Mouse (Mus musculus): ENCODE data around the gene Tspo2. TPM values are rescaled to one million over a fixed set of nuclear protein-coding genes. Genes with fewer than 3 reads are reported as not detected.
"Not testable (repeated sequence)": the region's sequence is repeated elsewhere in the genome, so short reads cannot be mapped to it uniquely, and the experiment has no call there.

Gene Tspo2
- polyA plus RNA-seq, 1 experiment from 2014 or later = 2.9 TPM

GRCm38 (mm10) chr17:48479952-48480351, 28.6 kb upstream of the Tspo2 start:
- no peak overlapping the region for H3K4me2 ChIP-seq (ENCODE audit: low read depth, low read length)
- DNase-seq (ENCODE audit: low spot score) (no peak), ATAC-seq (ENCODE audit: low read depth) (no peak)
- no peaks in the 10 kb centered on the region for H3K9me3 ChIP-seq (ENCODE audit: control insufficient read depth, low read length)
- no peaks in the 10 kb centered on the region for H3K36me3 ChIP-seq (ENCODE audit: control insufficient read depth, insufficient read depth, low read length)
- H3K9ac ChIP-seq (ENCODE audit: low read depth, low read length) = no peak overlapping the region
- H3K4me3 ChIP-seq (ENCODE audit: low read depth, low read length) = no peak overlapping the region
- no peak overlapping the region for H3K27ac ChIP-seq (replicated peaks; ENCODE audit: low read depth, low read length)
- WGBS = 82% methylated on average over 10 of the region's 10 CpGs
- H3K4me1 ChIP-seq (ENCODE audit: control insufficient read depth, insufficient read depth, low read length) = no peaks in the 10 kb centered on the region
- no peaks in the 10 kb centered on the region for H3K27me3 ChIP-seq (replicated peaks; ENCODE audit: control insufficient read depth, insufficient read depth, low read length)

- Histone ChIP-seq H3K9me3 (ENCODE audit: control insufficient read depth, low read length) (no peaks in the 10 kb centered on the region), H3K36me3 (ENCODE audit: control insufficient read depth, insufficient read depth, low read length) (no peaks in the 10 kb centered on the region), H3K27me3 (replicated peaks; ENCODE audit: control insufficient read depth, insufficient read depth, low read length) (no peaks in the 10 kb centered on the region), H3K27ac (replicated peaks; ENCODE audit: low read depth, low read length) (no peak overlapping the region), H3K9ac (ENCODE audit: low read depth, low read length) (no peak overlapping the region), H3K4me3 (ENCODE audit: low read depth, low read length) (no peak overlapping the region), H3K4me1 (ENCODE audit: control insufficient read depth, insufficient read depth, low read length) (no peaks in the 10 kb centered on the region), H3K4me2 (ENCODE audit: low read depth, low read length) (no peak overlapping the region)
- 81% methylated on average over 8 of the region's 8 CpGs for WGBS
- DNase-seq (ENCODE audit: low spot score) (no peak), ATAC-seq (ENCODE audit: low read depth) (no peak)
Observed at GRCm38 (mm10) chr17:48475444-48475843, 24.1 kb upstream of the Tspo2 start.

- ATAC-seq (ENCODE audit: low read depth); H3K4me2 ChIP-seq (ENCODE audit: low read depth, low read length); DNase-seq (ENCODE audit: low spot score); H3K27ac ChIP-seq (replicated peaks; ENCODE audit: low read depth, low read length); H3K27me3 ChIP-seq (replicated peaks; ENCODE audit: control insufficient read depth, insufficient read depth, low read length); H3K9me3 ChIP-seq (ENCODE audit: control insufficient read depth, low read length); H3K36me3 ChIP-seq (ENCODE audit: control insufficient read depth, insufficient read depth, low read length); H3K4me1 ChIP-seq (ENCODE audit: control insufficient read depth, insufficient read depth, low read length); H3K9ac ChIP-seq (ENCODE audit: low read depth, low read length); H3K4me3 ChIP-seq (ENCODE audit: low read depth, low read length): not testable (repeated sequence)
- WGBS = 82% methylated on average over 6 of the region's 6 CpGs
Observed at GRCm38 (mm10) chr17:48474282-48474681, 23.0 kb upstream of the Tspo2 start.

GRCm38 (mm10) chr17:48467395-48468231, 16.3 kb upstream of the Tspo2 start:
- DNase-seq (ENCODE audit: low spot score) (peak; percentile 78), ATAC-seq (ENCODE audit: low read depth) (peak; percentile 77)
- Histone ChIP-seq H3K4me3 (ENCODE audit: low read depth, low read length) (no peak overlapping the region), H3K9me3 (ENCODE audit: control insufficient read depth, low read length) (no peaks in the 10 kb centered on the region), H3K4me1 (ENCODE audit: control insufficient read depth, insufficient read depth, low read length) (no peaks in the 10 kb centered on the region), H3K36me3 (ENCODE audit: control insufficient read depth, insufficient read depth, low read length) (no peaks in the 10 kb centered on the region), H3K9ac (ENCODE audit: low read depth, low read length) (no peak overlapping the region), H3K27ac (replicated peaks; ENCODE audit: low read depth, low read length) (no peak overlapping the region), H3K27me3 (replicated peaks; ENCODE audit: control insufficient read depth, insufficient read depth, low read length) (peaks cover 11% of the 10 kb centered on the region; the same call in 1 of the 2 replicates), H3K4me2 (ENCODE audit: low read depth, low read length) (peak overlapping the region; percentile 32)
- 6% methylated on average over 22 of the region's 22 CpGs for WGBS

- Histone ChIP-seq H3K27me3 (replicated peaks; ENCODE audit: control insufficient read depth, insufficient read depth, low read length) (peaks cover 11% of the 10 kb centered on the region; the same call in 1 of the 2 replicates), H3K36me3 (ENCODE audit: control insufficient read depth, insufficient read depth, low read length) (no peaks in the 10 kb centered on the region), H3K9me3 (ENCODE audit: control insufficient read depth, low read length) (no peaks in the 10 kb centered on the region), H3K4me2 (ENCODE audit: low read depth, low read length) (peak overlapping the region; percentile 32), H3K27ac (replicated peaks; ENCODE audit: low read depth, low read length) (no peak overlapping the region), H3K9ac (ENCODE audit: low read depth, low read length) (no peak overlapping the region), H3K4me1 (ENCODE audit: control insufficient read depth, insufficient read depth, low read length) (no peaks in the 10 kb centered on the region), H3K4me3 (ENCODE audit: low read depth, low read length) (no peak overlapping the region)
- DNase-seq (ENCODE audit: low spot score) (no peak), ATAC-seq (ENCODE audit: low read depth) (peak; percentile 33; the same call in 1 of the 2 replicates)
- WGBS = 34% methylated on average over 22 of the region's 22 CpGs
Observed at GRCm38 (mm10) chr17:48466769-48467394, 15.6 kb upstream of the Tspo2 start.

GRCm38 (mm10) chr17:48463391-48463790, 12.1 kb upstream of the Tspo2 start:
- no peak for ATAC-seq (ENCODE audit: low read depth)
- no peak overlapping the region for H3K9ac ChIP-seq (ENCODE audit: low read depth, low read length)
- H3K27me3 ChIP-seq (replicated peaks; ENCODE audit: control insufficient read depth, insufficient read depth, low read length) = peaks cover 11% of the 10 kb centered on the region; the same call in 1 of the 2 replicates
- WGBS = 95% methylated on average over 4 of the region's 4 CpGs
- H3K4me1 ChIP-seq (ENCODE audit: control insufficient read depth, insufficient read depth, low read length) = no peaks in the 10 kb centered on the region
- H3K4me3 ChIP-seq (ENCODE audit: low read depth, low read length) = no peak overlapping the region
- H3K9me3 ChIP-seq (ENCODE audit: control insufficient read depth, low read length) = no peaks in the 10 kb centered on the region
- no peak overlapping the region for H3K27ac ChIP-seq (replicated peaks; ENCODE audit: low read depth, low read length)
- H3K36me3 ChIP-seq (ENCODE audit: control insufficient read depth, insufficient read depth, low read length) = no peaks in the 10 kb centered on the region
- DNase-seq (ENCODE audit: low spot score) = no peak
- no peak overlapping the region for H3K4me2 ChIP-seq (ENCODE audit: low read depth, low read length)

- H3K36me3 ChIP-seq (ENCODE audit: control insufficient read depth, insufficient read depth, low read length) = no peaks in the 10 kb centered on the region
- peaks cover 8% of the 10 kb centered on the region; the same call in 1 of the 2 replicates for H3K27me3 ChIP-seq (replicated peaks; ENCODE audit: control insufficient read depth, insufficient read depth, low read length)
- no peak for DNase-seq (ENCODE audit: low spot score)
- no peak for ATAC-seq (ENCODE audit: low read depth)
- 95% methylated on average over 13 of the region's 13 CpGs for WGBS
- H3K9ac ChIP-seq (ENCODE audit: low read depth, low read length) = no peak overlapping the region
- no peak overlapping the region for H3K4me2 ChIP-seq (ENCODE audit: low read depth, low read length)
- no peaks in the 10 kb centered on the region for H3K9me3 ChIP-seq (ENCODE audit: control insufficient read depth, low read length)
- H3K4me3 ChIP-seq (ENCODE audit: low read depth, low read length) = no peak overlapping the region
- H3K27ac ChIP-seq (replicated peaks; ENCODE audit: low read depth, low read length) = no peak overlapping the region
- no peaks in the 10 kb centered on the region for H3K4me1 ChIP-seq (ENCODE audit: control insufficient read depth, insufficient read depth, low read length)
Observed at GRCm38 (mm10) chr17:48462096-48462495, 10.8 kb upstream of the Tspo2 start.

- Histone ChIP-seq H3K4me2 (ENCODE audit: low read depth, low read length) (no peak overlapping the region), H3K9ac (ENCODE audit: low read depth, low read length) (no peak overlapping the region), H3K9me3 (ENCODE audit: control insufficient read depth, low read length) (no peaks in the 10 kb centered on the region), H3K4me3 (ENCODE audit: low read depth, low read length) (no peak overlapping the region), H3K36me3 (ENCODE audit: control insufficient read depth, insufficient read depth, low read length) (no peaks in the 10 kb centered on the region), H3K4me1 (ENCODE audit: control insufficient read depth, insufficient read depth, low read length) (no peaks in the 10 kb centered on the region), H3K27ac (replicated peaks; ENCODE audit: low read depth, low read length) (no peak overlapping the region), H3K27me3 (replicated peaks; ENCODE audit: control insufficient read depth, insufficient read depth, low read length) (no peaks in the 10 kb centered on the region)
- no peak for ATAC-seq (ENCODE audit: low read depth)
- WGBS = 79% methylated on average over 13 of the region's 13 CpGs
- no peak for DNase-seq (ENCODE audit: low spot score)
Observed at GRCm38 (mm10) chr17:48457971-48458653, 6.8 kb upstream of the Tspo2 start.

Data from embryonic facial prominence, embryonic 14.5 days (tissue).